Mouse (Mus musculus): ENCODE data around the gene Pcsk7. TPM values are rescaled to one million over a fixed set of nuclear protein-coding genes. Genes with fewer than 3 reads are reported as not detected.

Pcsk7 gene
- polyA plus RNA-seq (2021; fragmentation: Nextera tagmentation) = 6.3 and 6.9 TPM in 2 replicates
- long read RNA-seq, experiment 1, transcript Pcsk7-201 (17 exons, 3,876 nt) = major isoform, 7 of 10 reads
- long read RNA-seq, experiment 1, partial matches to known transcripts = 1 of 10 reads
- long read RNA-seq, experiment 1, other reads (novel, unspliced or antisense) = 2 of 10 reads
- long read RNA-seq, experiment 2, transcript Pcsk7-201 (17 exons, 3,876 nt) = major isoform, 43 of 80 reads
- long read RNA-seq, experiment 2, partial matches to known transcripts = 6 of 80 reads
- long read RNA-seq, experiment 2, other reads (novel, unspliced or antisense) = 27 of 80 reads

GRCm38 (mm10) chr9:45906355-45907077, at the start of gene Pcsk7, which contains the start of gene Rnf214:
Gene Pcsk7 (plus strand): TSS chr9:45906497.
Gene Rnf214 (minus strand): TSS chr9:45906911.

GRCm38 (mm10) chr9:45935628-45936210, 29.4 kb downstream of the Pcsk7 start, which contains the start of gene Tagln:
Gene Tagln (minus strand): TSS chr9:45936058.

GRCm38 (mm10) chr9:45955107-45955963, 49.0 kb downstream of the Pcsk7 start, which contains the start of gene Sidt2:
Gene Sidt2 (minus strand): TSS chr9:45955258.

Small RNA genes lying within 50 kb of the gene (microRNA-seq; reads per million reads assigned to microRNA genes)
- 0.86 reads per million for gene Mir7087

Other genes starting within 250 kb of the Pcsk7 start
- gene Cep164, start 77.8 kb upstream of the Pcsk7 start, polyA plus RNA-seq (2021; fragmentation: Nextera tagmentation) = 1.7 and 1.8 TPM in 2 replicates
- gene Bace1, start 67.9 kb upstream of the Pcsk7 start, polyA plus RNA-seq (2021; fragmentation: Nextera tagmentation) = 31.0 and 33.0 TPM in 2 replicates
- 27.5 and 31.2 TPM in 2 replicates for gene Rnf214, start 414 bp downstream of the Pcsk7 start, polyA plus RNA-seq (2021; fragmentation: Nextera tagmentation)
- gene Tagln, start 29.6 kb downstream of the Pcsk7 start, polyA plus RNA-seq (2021; fragmentation: Nextera tagmentation) = 2.0 and 2.2 TPM in 2 replicates
- gene Sidt2, start 48.8 kb downstream of the Pcsk7 start, polyA plus RNA-seq (2021; fragmentation: Nextera tagmentation) = 11.9 and 13.1 TPM in 2 replicates
- 120 and 149 TPM in 2 replicates for gene Pafah1b2, start 106.2 kb downstream of the Pcsk7 start, polyA plus RNA-seq (2021; fragmentation: Nextera tagmentation)
- 13.6 and 13.9 TPM in 2 replicates for gene Sik3, start 106.3 kb downstream of the Pcsk7 start, polyA plus RNA-seq (2021; fragmentation: Nextera tagmentation)

Data from layer of hippocampus, adult 6 months (tissue).